In the genomic region with DNA sequence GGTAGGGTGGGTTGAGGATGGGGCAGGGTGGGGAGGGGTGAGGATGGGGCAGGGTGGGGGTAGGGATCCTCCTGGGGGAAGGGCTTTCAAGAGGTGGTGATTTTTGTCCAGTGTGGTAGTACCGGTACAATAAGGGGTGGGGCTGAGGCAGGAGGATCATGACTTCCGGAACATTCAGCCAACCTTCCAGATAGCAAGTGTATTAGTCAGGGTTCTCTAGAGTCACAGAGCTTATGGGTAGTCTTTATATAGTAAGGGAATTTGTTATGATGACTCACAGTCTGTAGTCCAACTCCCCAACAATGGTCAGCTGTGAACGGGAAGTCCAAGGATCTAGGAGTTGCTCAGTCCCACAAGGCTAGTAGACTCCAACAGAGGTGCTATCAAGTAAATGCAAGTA, we compare ENCODE assay signal across 24 mouse cellular contexts.
"Had no signal": no experiment of that assay in that cellular context is flagged by ENCODE, and none has a peak within 500 bp of the region (broad histone marks: within the 10 kb centered on the region; RNA-seq: fewer than 3 reads in every experiment).

No protein-coding gene starts in this region.

- H3K9me3 ChIP-seq: stomach, embryonic 15.5 days had no signal

- H3K4me3 ChIP-seq: layer of hippocampus, adult 2 months; limb, embryonic 12.5 days; limb, embryonic 15.5 days; neural tube, embryonic 13.5 days; stomach, embryonic 15.5 days had no signal

- H3K4me1 ChIP-seq: limb, embryonic 12.5 days; limb, embryonic 15.5 days; neural tube, embryonic 13.5 days; stomach, embryonic 15.5 days had no signal

- H3K9ac ChIP-seq: limb, embryonic 12.5 days; limb, embryonic 15.5 days; liver, embryonic 14.5 days; liver, postnatal 0 days; lung, embryonic 14.5 days; neural tube, embryonic 13.5 days; stomach, embryonic 15.5 days had no signal

- H3K27ac ChIP-seq: layer of hippocampus, adult 2 months; limb, embryonic 12.5 days; limb, embryonic 15.5 days; liver, embryonic 14.5 days; neural tube, embryonic 13.5 days; stomach, embryonic 15.5 days had no signal

- H3K36me3 ChIP-seq: limb, embryonic 12.5 days; limb, embryonic 15.5 days; neural tube, embryonic 13.5 days; stomach, embryonic 15.5 days had no signal

- ATAC-seq: liver, postnatal 0 days had no signal

- DNase-seq: kidney, adult 11 months; kidney, adult 9 months; kidney, postnatal 14 days; kidney, postnatal 4 days; layer of hippocampus, adult 9-11 months; left cerebral cortex, postnatal 4 days; liver, postnatal 0 days; lung, embryonic 14.5 days; lung, postnatal 10 days; lung, postnatal 36 days; midbrain, embryonic 14.5 days; retina, postnatal 1 day; right cerebral cortex, postnatal 25 days; spleen, adult 18-20 months; thymus, adult 18-20 months; thymus, postnatal 36 days had no signal

- H3K27me3 ChIP-seq: limb, embryonic 12.5 days; limb, embryonic 15.5 days; neural tube, embryonic 13.5 days; stomach, embryonic 15.5 days had no signal

- H3K4me2 ChIP-seq: limb, embryonic 12.5 days; limb, embryonic 15.5 days; liver, embryonic 11.5 days; lung, embryonic 14.5 days; midbrain, embryonic 11.5 days; neural tube, embryonic 13.5 days; stomach, embryonic 15.5 days had no signal
